Mouse (Mus musculus): ENCODE data around the gene Rnf168.
A peak's percentile ranks its signal among the peaks of the same experiment; 100 is the strongest.

The Rnf168 gene

GRCm38 (mm10) chr16:32312859-32313258 lies 35.6 kb downstream of the Rnf168 start:
- DNase-seq (ENCODE audit: low read depth in 2 of 2, low spot score in 2 of 2) = no peak

GRCm38 (mm10) chr16:32316601-32317000 lies 39.3 kb downstream of the Rnf168 start:
- DNase-seq (ENCODE audit: low read depth in 2 of 2, low spot score in 2 of 2) = no peak

GRCm38 (mm10) chr16:32323953-32324352 lies 46.7 kb downstream of the Rnf168 start:
- no peak for DNase-seq (ENCODE audit: low read depth in 2 of 2, low spot score in 2 of 2)

GRCm38 (mm10) chr16:32330876-32331670 lies 53.8 kb downstream of the Rnf168 start:
- no peak for DNase-seq (ENCODE audit: low read depth in 2 of 2, low spot score in 2 of 2)

GRCm38 (mm10) chr16:32332040-32332555 lies 54.8 kb downstream of the Rnf168 start, which contains the start of gene Ubxn7:
TSS of gene Ubxn7 (plus strand) at chr16:32332257.
- peak; percentile 97 to 99 for DNase-seq (ENCODE audit: low read depth in 2 of 2, low spot score in 2 of 2)

DNA sequence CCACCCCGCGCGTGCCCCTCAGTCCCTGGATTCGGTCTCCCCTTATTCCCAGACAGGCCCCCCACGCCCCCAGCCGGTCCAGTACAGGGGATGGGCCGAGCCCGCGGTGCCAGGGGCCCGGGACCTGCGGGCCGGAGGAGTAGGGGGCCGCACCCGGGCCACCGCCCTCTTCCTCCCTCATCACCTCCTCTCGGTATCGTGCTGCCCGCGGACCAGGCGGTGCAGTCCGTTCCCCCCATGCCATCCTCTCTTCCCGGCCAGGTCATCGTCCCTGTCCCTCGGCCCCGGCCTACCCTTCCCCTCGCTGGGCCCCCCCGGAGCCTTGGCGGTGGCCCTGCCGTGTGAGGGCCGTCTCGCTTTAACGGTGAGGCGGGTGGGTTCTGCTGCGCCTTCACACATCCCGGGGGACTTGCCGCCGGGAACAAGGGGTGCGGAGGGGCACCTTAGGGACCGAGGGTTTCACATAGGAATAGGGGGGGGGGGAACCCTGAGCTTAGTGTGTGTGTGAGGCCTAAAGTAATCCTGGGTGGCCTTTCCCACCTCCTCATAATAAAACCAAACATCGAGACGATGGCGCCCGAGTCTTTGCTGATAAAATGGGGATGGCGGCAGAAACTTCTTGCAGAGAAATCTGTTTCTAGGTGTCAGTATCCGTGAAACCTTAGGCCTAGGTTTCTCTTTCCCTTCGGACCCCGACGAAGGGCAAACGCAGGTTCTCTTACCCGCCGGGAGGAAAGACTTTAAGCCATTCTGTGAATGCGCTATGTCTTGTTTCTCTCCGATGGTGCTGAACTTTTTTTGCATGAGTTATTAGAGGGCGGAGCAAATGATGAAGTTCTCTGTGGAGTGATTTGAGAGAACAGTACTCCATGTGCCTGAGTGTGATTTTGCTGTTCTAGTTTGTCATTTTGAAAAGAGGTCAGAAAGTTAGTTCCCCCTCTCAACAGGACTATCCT lies 55.6 kb downstream of the Rnf168 start:
- DNase-seq (ENCODE audit: low read depth in 2 of 2, low spot score in 2 of 2) = peak; percentile 24 to 37

DNA sequence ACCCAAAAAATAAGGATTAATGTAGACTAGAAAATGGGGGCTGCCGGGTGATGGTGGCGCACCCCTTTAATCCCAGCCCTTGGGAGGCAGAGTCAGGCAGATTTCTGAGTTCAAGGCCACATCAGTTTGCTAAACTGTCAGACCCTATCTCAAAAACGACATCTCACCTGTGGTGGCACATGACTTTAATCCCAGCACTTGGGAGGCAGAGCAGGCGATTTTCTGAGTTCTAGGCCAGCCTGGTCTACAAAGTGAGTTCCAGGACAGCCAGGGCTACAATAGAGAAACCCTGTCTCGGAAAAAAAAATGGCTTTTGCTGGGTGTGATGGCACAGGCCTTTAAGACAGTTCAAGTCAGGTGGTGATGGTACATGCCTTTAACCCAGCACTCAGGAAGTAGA lies 57.9 kb downstream of the Rnf168 start:
- no peak for DNase-seq (ENCODE audit: low read depth in 2 of 2, low spot score in 2 of 2)

GRCm38 (mm10) chr16:32336026-32336780 lies 58.9 kb downstream of the Rnf168 start:
- no peak for DNase-seq (ENCODE audit: low read depth in 2 of 2, low spot score in 2 of 2)

DNA sequence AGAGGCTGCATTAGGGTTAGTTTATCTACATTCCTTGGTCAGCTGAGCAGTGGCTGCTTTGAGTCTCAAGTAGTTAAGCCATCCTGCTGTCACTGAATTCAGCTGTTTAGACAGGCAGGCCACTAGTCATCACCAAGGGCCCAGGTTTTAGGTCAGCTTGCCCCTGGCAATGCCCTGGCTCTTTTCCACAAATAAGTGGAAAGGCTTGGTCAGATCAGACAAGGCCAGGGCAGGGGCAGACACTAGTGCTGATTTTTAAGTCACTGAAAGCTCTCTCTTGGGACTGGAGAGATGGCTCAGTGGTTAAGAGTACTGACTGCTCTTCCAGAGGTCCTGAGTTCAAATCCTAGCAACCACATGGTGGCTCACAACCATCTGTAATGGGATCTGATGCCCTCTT lies 59.7 kb downstream of the Rnf168 start:
- no peak for DNase-seq (ENCODE audit: low read depth in 2 of 2, low spot score in 2 of 2)

DNA sequence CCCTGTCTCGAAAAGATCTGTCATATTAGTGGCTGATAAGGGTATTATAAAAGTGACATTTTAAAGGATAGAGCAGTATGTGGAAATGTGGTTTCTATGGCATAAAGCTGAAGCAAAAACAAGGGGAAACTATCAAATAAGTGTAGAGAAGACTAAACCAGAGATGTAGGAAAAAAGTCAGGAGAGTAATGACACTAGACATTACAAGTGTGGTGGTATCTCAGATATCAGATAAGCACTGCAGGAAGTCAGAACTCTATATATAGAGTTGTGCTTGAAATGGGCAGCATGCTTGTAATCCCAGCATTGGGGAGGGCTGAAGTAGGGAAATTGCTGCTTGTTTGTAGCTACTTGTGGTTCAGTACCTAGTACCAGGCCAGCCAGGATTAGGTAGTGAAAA lies 63.2 kb downstream of the Rnf168 start:
- DNase-seq (ENCODE audit: low read depth in 2 of 2, low spot score in 2 of 2) = no peak

GRCm38 (mm10) chr16:32345521-32345920 lies 68.3 kb downstream of the Rnf168 start:
- DNase-seq (ENCODE audit: low read depth in 2 of 2, low spot score in 2 of 2) = no peak

DNA sequence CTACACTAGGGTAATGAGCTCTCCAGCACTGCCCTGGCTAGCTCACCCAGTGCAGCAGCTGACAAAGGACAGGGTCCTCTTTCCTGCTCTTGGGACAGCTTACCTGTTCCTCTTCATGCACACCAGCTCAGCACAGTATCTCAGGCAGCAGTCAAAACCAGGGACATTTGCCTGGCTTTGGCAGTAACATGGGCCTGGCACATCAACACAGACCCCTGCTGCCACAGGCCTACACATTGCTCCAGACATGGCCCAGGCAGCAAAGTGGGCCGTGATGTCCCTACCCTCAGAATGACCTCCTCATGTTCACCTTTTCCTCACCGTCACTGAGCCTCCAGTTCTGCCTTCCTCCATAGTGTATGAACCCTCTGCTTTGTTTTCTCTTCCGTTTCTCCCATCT lies 73.5 kb downstream of the Rnf168 start:
- no peak for DNase-seq (ENCODE audit: low read depth in 2 of 2, low spot score in 2 of 2)
